Mouse (Mus musculus) Patski (cell line): ENCODE measurements around the gene Mfsd2b. TPM values are rescaled to one million over a fixed set of nuclear protein-coding genes. Genes with fewer than 3 reads are reported as not detected.
"Not testable (repeated sequence)": the region's sequence is repeated elsewhere in the genome, so short reads cannot be mapped to it uniquely, and the experiment has no call there.

Source experiments
- ATAC-seq: fragments of 100-300 bp; one replicate; pipeline ENCODE4 v1.8.0; 2021
- CTCF ChIA-PET: fragments of 350-600 bp; sonication (Branson Sonifier 250); formaldehyde crosslinking; loops from one replicate; lab custom pipeline; 2022; ENCODE audit warnings: inconsistent platforms; lab: Charles Lee
- POLR2A ChIA-PET: fragments of 350-600 bp; sonication (Branson Sonifier 250); formaldehyde crosslinking; loops from one replicate; lab custom pipeline; 2022; ENCODE audit warnings: antibody characterized with exemption, inconsistent platforms; lab: Charles Lee
- DNase-seq: peaks from one replicate; pipeline ENCODE4 v3.0.0-alpha.2; 2011; ENCODE audit warnings: low read depth, low spot score
- H3K27me3 ChIP-seq: fragments of 371-371 bp; one replicate; pipeline ENCODE4 v1.5.1; 2021
- CTCF ChIP-seq: fragments of 100-300 bp; IDR thresholded peaks from one replicate; pipeline ENCODE4 v1.5.1; 2021
- in situ Hi-C: fragments of 300-500 bp; cut with MboI; formaldehyde crosslinking; loops from 3 replicates; pipeline ENCODE4 v1.11.1; 2018; ENCODE audit warnings: low pct_unique_long_range_greater_than_20kb, mixed read lengths
- polyA plus RNA-seq: library from polyadenylated mRNA; unstranded; gene quantifications from one replicate; pipeline ENCODE4 v1.2.3, GENCODE M21; 2021

The Mfsd2b gene
- polyA plus RNA-seq, 1 experiment from 2014 or later, result 0.17 TPM

DNA sequence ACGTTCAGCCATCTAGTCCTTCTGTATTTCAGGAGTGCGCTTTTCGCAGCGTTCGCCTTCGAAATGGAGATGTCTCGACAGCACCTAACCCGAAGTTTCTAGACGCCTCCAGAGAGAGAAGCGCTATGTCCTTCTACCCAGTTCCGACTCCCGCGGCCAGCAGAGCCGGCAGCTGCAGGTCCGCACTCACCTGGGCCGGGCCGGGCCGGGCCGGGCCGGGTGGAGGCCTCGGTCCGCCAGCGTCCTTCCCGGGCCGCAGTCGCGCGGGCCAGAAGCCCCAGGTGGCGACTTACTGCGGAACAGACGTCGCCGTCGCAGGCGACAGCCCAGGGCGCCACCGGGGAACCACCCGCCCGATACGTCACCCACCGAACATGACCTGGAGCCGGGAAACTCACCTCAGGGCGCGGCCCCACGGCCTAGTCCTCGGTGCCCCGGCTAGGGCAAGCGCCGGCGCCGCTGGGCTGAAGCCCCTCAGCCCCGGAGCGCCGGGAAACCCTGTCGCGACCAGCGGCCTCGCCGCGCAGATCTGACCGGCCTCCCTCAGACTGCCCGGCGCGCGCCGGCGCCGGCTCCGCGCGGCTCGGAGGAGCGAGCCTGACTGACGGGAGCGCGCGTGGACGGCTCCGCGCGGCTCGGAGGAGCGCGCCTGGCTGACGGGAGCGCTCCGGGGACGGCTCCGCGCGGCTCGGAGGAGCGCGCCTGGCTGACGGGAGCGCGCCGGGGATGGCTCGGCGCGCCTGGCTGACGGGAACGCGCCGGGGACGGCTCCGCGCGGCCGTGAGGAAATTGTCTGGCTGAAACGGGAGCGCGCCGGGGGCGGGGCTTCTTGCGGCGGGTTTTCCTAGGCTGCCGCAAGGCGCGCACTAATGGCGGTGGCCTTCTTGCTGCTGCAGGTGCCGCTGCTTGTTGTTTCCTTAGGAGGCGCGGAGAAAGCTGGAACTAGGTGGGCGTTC, 33.1 kb upstream of the Mfsd2b start, which contains the start of gene Ubxn2a:
Gene Ubxn2a (minus strand): TSS at position 755 of the 956 bp plus-strand sequence.
- TF ChIP-seq CTCF, result no peak
- in situ Hi-C loops, result no loop called here
- CTCF ChIA-PET, result no interaction called here
- POLR2A ChIA-PET, result interaction anchor here (1.3 kb wide), 1 partner anchor 19 kb away, joined by 4 read pairs; no protein-coding TSS in a partner anchor
- DNase-seq, result no peak
- ATAC-seq, result peak; percentile 73
- H3K27me3 ChIP-seq, result no peaks in the 10 kb centered on the region

- ChIA-PET POLR2A (no interaction called here), CTCF (interaction anchor here (1.0 to 1.1 kb wide), 2 partner anchors 19 to 21 kb away, joined by 3 read pairs; no protein-coding TSS in a partner anchor)
- H3K27me3 ChIP-seq, result no peaks in the 10 kb centered on the region
- in situ Hi-C loops, result no loop called here
- no peak for DNase-seq
- ATAC-seq, result no peak
- no peak for TF ChIP-seq CTCF
Observed at GRCm38 (mm10) chr12:4906476-4906875, 32.3 kb upstream of the Mfsd2b start.

GRCm38 (mm10) chr12:4905946-4906345, 31.8 kb upstream of the Mfsd2b start:
- DNase-seq, result no peak
- in situ Hi-C loops, result no loop called here
- TF ChIP-seq CTCF, result peak; percentile 27
- no peak for ATAC-seq
- no peaks in the 10 kb centered on the region for H3K27me3 ChIP-seq
- ChIA-PET CTCF (interaction anchor here (1.0 to 1.2 kb wide), 4 partner anchors 9 to 21 kb away, joined by 3 to 5 read pairs (median 3); partner anchors contain the start of gene Atad2b), POLR2A (no interaction called here)

- ATAC-seq (no peak), DNase-seq (no peak)
- no peak for TF ChIP-seq CTCF
- ChIA-PET CTCF (no interaction called here), POLR2A (no interaction called here)
- H3K27me3 ChIP-seq, result no peaks in the 10 kb centered on the region
- in situ Hi-C loops, result no loop called here
Observed at GRCm38 (mm10) chr12:4898024-4898423, 23.9 kb upstream of the Mfsd2b start.

GRCm38 (mm10) chr12:4889891-4890290, 15.7 kb upstream of the Mfsd2b start:
- H3K27me3 ChIP-seq, result no peaks in the 10 kb centered on the region
- POLR2A ChIA-PET, result no interaction called here
- no peak for DNase-seq
- no peak for ATAC-seq
- in situ Hi-C loops, result no loop called here
- CTCF ChIA-PET, result no interaction called here
- TF ChIP-seq CTCF, result no peak

DNA sequence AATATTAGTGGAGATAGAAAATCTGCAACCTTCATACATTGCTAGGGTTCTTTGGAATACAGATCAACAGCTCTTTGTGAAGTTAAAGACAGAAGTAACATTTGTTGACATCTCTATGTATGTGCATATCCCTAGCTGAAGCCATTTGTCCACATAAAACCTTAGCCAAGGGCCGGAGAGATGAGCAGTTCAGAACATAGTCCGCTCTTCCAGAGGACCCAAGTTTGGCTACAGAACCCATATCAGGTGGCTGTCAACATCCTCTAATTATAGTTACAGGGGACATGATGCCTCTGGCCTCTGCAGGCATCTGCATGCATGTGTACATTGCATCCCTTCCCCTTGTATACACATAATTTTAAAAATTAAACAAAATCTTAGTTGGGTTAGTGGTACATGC, 15.1 kb upstream of the Mfsd2b start:
- H3K27me3 ChIP-seq, result no peaks in the 10 kb centered on the region
- TF ChIP-seq CTCF, result no peak
- ChIA-PET POLR2A (interaction anchor here (0.9 kb wide), 1 partner anchor 18 kb away, joined by 4 read pairs; the partner anchor contains the start of gene Ubxn2a), CTCF (no interaction called here)
- in situ Hi-C loops, result no loop called here
- ATAC-seq (no peak), DNase-seq (no peak)

- no peak for TF ChIP-seq CTCF
- DNase-seq (no peak), ATAC-seq (no peak)
- in situ Hi-C loops, result no loop called here
- no peaks in the 10 kb centered on the region for H3K27me3 ChIP-seq
- ChIA-PET CTCF (interaction anchor here (0.9 kb wide), 1 partner anchor 16 kb away, joined by 4 read pairs; no protein-coding TSS in a partner anchor), POLR2A (interaction anchor here (0.9 kb wide), 1 partner anchor 19 kb away, joined by 4 read pairs; the partner anchor contains the start of gene Ubxn2a)
Observed at GRCm38 (mm10) chr12:4888739-4889138, 14.6 kb upstream of the Mfsd2b start.

- in situ Hi-C loops, POLR2A ChIA-PET, DNase-seq, H3K27me3 ChIP-seq, ATAC-seq, CTCF ChIA-PET: not testable (repeated sequence)
Observed at GRCm38 (mm10) chr12:4886581-4886980, 12.4 kb upstream of the Mfsd2b start.

GRCm38 (mm10) chr12:4885062-4885461, 10.9 kb upstream of the Mfsd2b start:
- CTCF ChIA-PET, result interaction anchor here (0.7 to 1.4 kb wide), 2 partner anchors 15 to 21 kb away, joined by 3 to 4 read pairs; no protein-coding TSS in a partner anchor
- no peak for ATAC-seq

GRCm38 (mm10) chr12:4882086-4882485, 7.9 kb upstream of the Mfsd2b start:
- H3K27me3 ChIP-seq, result no peaks in the 10 kb centered on the region
- ChIA-PET POLR2A (no interaction called here), CTCF (no interaction called here)
- DNase-seq, result no peak
- in situ Hi-C loops, result no loop called here
- no peak for TF ChIP-seq CTCF
- no peak for ATAC-seq

More at GRCm38 (mm10) chr12:4885062-4885461, 10.9 kb upstream of the Mfsd2b start:
- in situ Hi-C loops, result no loop called here
- no peak for TF ChIP-seq CTCF
- DNase-seq, result no peak
- POLR2A ChIA-PET, result no interaction called here
- no peaks in the 10 kb centered on the region for H3K27me3 ChIP-seq

- no peak for TF ChIP-seq CTCF
- ATAC-seq, result no peak
- POLR2A ChIA-PET, result no interaction called here
- in situ Hi-C loops, result no loop called here
- H3K27me3 ChIP-seq, result no peaks in the 10 kb centered on the region
- CTCF ChIA-PET, result no interaction called here
- DNase-seq, result no peak
Observed at GRCm38 (mm10) chr12:4879048-4879447, 4.9 kb upstream of the Mfsd2b start.
